Mouse (Mus musculus) heart, embryonic 13.5 days (tissue): ENCODE results near the gene Fgb. TPM values are rescaled to one million over a fixed set of nuclear protein-coding genes. Genes with fewer than 3 reads are reported as not detected.
A peak's percentile ranks its signal among the peaks of the same experiment; 100 is the strongest.

Experiments
- ATAC-seq: fragments of 200-750 bp; cut with Nextera tagmentation; 2 replicates; pipeline ENCODE4 v1.8.0; 2017; ENCODE audit warnings: moderate TSS enrichment; ENCODE audit not compliant: insufficient number of reproducible peaks, low FRiP score, low TSS enrichment; ENCODE audit errors: extremely low read depth
- H3K27ac ChIP-seq: fragments of 300-500 bp; sonication (generic); replicated peaks from 2 replicates; pipeline ENCODE4 v1.5.1; 2015; ENCODE audit warnings: moderate library complexity, mild to moderate bottlenecking, inconsistent platforms
- H3K27me3 ChIP-seq: fragments of 300-500 bp; sonication (generic); replicated peaks from 2 replicates; pipeline ENCODE4 v1.6.1; 2015; ENCODE audit warnings: mild to moderate bottlenecking, inconsistent platforms
- H3K36me3 ChIP-seq: fragments of 300-500 bp; sonication (generic); 2 replicates; pipeline ENCODE4 v1.6.1; 2015; ENCODE audit warnings: mild to moderate bottlenecking, inconsistent platforms
- H3K4me1 ChIP-seq: fragments of 300-500 bp; sonication (generic); 2 replicates; pipeline ENCODE4 v1.6.1; 2015; ENCODE audit warnings: inconsistent platforms
- H3K4me2 ChIP-seq: fragments of 300-500 bp; sonication (generic); 2 replicates; pipeline ENCODE4 v1.6.1; 2015; ENCODE audit warnings: inconsistent platforms, mild to moderate bottlenecking, moderate library complexity
- H3K4me3 ChIP-seq: fragments of 300-500 bp; sonication (generic); 2 replicates; pipeline ENCODE4 v1.5.1; 2015; ENCODE audit warnings: moderate library complexity, mild to moderate bottlenecking, inconsistent platforms
- H3K9ac ChIP-seq: fragments of 300-500 bp; sonication (generic); 2 replicates; pipeline ENCODE4 v1.6.1; 2015; ENCODE audit warnings: inconsistent platforms, mild to moderate bottlenecking, moderate library complexity
- H3K9me3 ChIP-seq: fragments of 300-500 bp; sonication (generic); 2 replicates; pipeline ENCODE4 v1.6.1; 2016; ENCODE audit warnings: inconsistent platforms
- WGBS: fragments of 180-500 bp; shearing (Covaris S2); methylation state at CpG from one replicate; pipeline ENCODE4 v1.1.7; 2015; ENCODE audit warnings: mixed read lengths; 5-methylcytosine and 5-hydroxymethylcytosine counted together
- polyA plus RNA-seq: library from polyadenylated mRNA; unstranded; fragments of >200 nt; fragmentation: Nextera tagmentation; extraction: Ambion mirVana; gene quantifications from 2 replicates; pipeline ENCODE4 v1.2.1, GENCODE M21; 2015

Gene Fgb
- polyA plus RNA-seq, 1 experiment from 2014 or later: 0.82 TPM

DNA sequence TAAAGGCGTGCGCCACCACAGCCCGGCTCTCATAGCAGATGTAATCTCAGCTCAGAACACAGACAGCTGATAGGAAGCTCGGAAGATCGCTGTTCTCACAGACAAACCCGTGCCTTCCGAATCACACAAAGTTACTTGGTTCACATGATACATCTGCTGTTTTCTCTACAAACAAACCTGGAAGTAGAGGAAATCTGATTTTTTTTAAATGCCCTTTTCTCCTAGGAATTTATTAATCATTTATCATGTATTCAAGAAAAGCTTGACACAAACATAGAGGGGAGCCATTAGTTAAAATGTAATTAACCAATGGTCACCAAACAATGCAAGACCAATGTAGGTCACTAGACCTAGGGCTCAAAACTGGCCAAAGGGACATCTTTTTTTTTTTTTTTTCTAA, 44.9 kb downstream of the Fgb start:
- ATAC-seq: no peak
- no peaks in the 10 kb centered on the region for H3K9me3 ChIP-seq
- H3K27me3 ChIP-seq: no peaks in the 10 kb centered on the region
- H3K4me3 ChIP-seq: no peak overlapping the region
- H3K9ac ChIP-seq: no peak overlapping the region
- no peaks in the 10 kb centered on the region for H3K36me3 ChIP-seq
- 83% methylated on average over 7 of the region's 7 CpGs for WGBS
- no peaks in the 10 kb centered on the region for H3K4me1 ChIP-seq
- no peak overlapping the region for H3K27ac ChIP-seq
- H3K4me2 ChIP-seq: no peak overlapping the region

DNA sequence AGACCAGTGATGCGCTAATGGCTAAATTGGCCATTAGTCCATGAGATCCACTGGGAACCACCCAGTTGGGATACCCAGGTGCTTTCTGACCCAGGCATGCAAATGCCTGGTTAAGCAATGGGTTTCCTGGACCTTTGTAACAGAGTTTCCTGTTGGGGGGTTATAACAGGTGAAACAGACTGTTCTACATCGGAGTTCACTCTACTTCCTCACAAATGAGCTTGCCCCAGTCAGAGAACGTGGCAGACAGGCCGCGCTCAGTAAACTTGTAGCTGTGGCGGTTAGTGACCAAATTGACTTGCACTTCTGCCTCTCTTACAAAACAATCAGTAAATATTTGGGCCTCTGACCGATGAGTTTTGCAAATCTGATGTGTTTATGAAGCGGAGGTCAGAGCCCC, 46.6 kb downstream of the Fgb start:
- 88% methylated on average over 8 of the region's 8 CpGs for WGBS
- H3K9me3 ChIP-seq: no peaks in the 10 kb centered on the region
- H3K4me1 ChIP-seq: no peaks in the 10 kb centered on the region
- H3K9ac ChIP-seq: no peak overlapping the region
- no peak overlapping the region for H3K27ac ChIP-seq
- no peak overlapping the region for H3K4me2 ChIP-seq
- no peaks in the 10 kb centered on the region for H3K27me3 ChIP-seq
- no peak for ATAC-seq
- no peaks in the 10 kb centered on the region for H3K36me3 ChIP-seq
- H3K4me3 ChIP-seq: no peak overlapping the region

DNA sequence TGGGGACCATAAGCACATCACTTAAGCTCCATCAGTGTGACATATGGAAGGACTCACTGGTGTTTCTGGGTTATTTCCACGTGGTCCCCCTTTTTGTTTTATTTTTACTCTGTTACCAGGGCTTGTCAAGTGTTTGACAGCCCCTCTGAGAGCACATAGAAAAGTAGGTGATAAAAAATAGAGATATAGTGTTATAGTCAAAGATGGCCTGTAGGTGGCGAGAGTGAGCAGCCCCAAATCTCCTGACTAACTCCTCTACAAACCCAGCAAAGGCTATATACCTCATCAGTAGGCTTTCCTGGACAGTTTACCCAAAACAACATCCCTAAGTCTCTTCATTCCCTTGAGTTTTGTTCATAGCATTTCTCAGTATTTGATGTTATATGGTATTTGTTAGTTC, 47.5 kb downstream of the Fgb start:
- WGBS: 3% methylated on average over 2 of the region's 2 CpGs
- no peaks in the 10 kb centered on the region for H3K36me3 ChIP-seq
- H3K4me2 ChIP-seq: no peak overlapping the region
- H3K27ac ChIP-seq: no peak overlapping the region
- no peaks in the 10 kb centered on the region for H3K27me3 ChIP-seq
- H3K9ac ChIP-seq: no peak overlapping the region
- H3K9me3 ChIP-seq: no peaks in the 10 kb centered on the region
- no peaks in the 10 kb centered on the region for H3K4me1 ChIP-seq
- no peak for ATAC-seq
- no peak overlapping the region for H3K4me3 ChIP-seq

- no peak overlapping the region for H3K4me3 ChIP-seq
- H3K36me3 ChIP-seq: no peaks in the 10 kb centered on the region
- no peak overlapping the region for H3K4me2 ChIP-seq
- H3K4me1 ChIP-seq: peaks cover 8% of the 10 kb centered on the region
- 83% methylated on average over 9 of the region's 9 CpGs for WGBS
- no peak overlapping the region for H3K9ac ChIP-seq
- H3K27me3 ChIP-seq: peaks cover 16% of the 10 kb centered on the region
- no peak overlapping the region for H3K27ac ChIP-seq
- no peak for ATAC-seq
- no peaks in the 10 kb centered on the region for H3K9me3 ChIP-seq
Measured at GRCm38 (mm10) chr3:82999995-83000394, 49.7 kb downstream of the Fgb start.

DNA sequence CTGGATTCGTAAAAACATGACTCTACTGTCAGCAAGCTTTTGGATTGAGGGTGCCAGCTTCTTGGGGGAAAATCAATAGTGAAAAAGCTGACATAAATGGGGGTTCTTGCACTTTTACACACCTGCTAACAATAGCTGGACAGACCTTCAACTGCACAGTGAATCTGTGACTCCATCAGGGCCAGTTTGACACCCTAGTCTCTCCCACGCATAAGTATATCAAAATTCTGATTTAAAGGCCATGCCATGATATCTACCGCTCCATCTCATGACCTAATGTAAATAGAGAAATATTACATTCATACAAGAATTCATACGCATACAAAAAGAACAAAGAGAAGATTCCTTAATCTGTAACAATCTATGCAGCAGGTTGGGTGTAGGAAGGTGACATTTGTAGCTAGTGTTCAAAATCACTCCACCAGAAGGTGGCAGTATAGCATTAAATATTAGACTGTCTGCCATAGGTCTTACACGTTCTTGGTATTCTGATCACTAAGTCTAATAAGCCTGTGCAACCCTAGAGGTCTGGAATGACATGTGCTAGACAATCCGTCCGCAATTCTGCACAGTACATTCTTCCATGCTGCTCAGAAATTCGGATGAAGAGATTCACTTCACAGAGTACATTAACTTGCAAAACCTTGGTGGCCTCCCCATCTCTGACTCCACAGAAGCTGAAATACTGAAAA, 50.7 kb downstream of the Fgb start:
- H3K9ac ChIP-seq: no peak overlapping the region
- no peak overlapping the region for H3K27ac ChIP-seq
- no peak overlapping the region for H3K4me3 ChIP-seq
- H3K27me3 ChIP-seq: peaks cover 25% of the 10 kb centered on the region
- WGBS: 28% methylated on average over 8 of the region's 8 CpGs
- peaks cover 8% of the 10 kb centered on the region for H3K4me1 ChIP-seq
- H3K9me3 ChIP-seq: no peaks in the 10 kb centered on the region
- no peak overlapping the region for H3K4me2 ChIP-seq
- no peaks in the 10 kb centered on the region for H3K36me3 ChIP-seq
- no peak for ATAC-seq

DNA sequence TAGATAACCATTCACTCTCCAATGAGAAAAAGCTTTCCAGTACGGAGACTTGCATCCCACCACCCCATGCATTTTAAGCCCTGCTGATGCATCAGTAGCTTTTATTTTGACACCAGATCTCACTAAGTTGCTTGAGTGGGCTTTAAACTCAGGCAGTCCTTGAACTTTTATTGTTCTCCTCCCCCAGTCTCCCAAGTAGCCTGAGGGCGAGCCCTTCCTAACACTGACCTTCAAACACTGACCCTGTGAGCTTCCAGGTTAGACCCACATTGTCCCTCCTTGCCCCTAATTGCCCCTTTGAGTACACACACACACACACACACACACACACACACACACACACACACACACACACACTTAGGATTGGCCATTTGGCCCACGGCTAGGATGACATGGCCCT, 53.0 kb downstream of the Fgb start:
- Histone ChIP-seq H3K9ac (no peak overlapping the region), H3K36me3 (no peaks in the 10 kb centered on the region), H3K4me1 (peaks cover 8% of the 10 kb centered on the region), H3K27me3 (peaks cover 25% of the 10 kb centered on the region), H3K9me3 (no peaks in the 10 kb centered on the region), H3K27ac (no peak overlapping the region), H3K4me3 (no peak overlapping the region), H3K4me2 (no peak overlapping the region)
- no peak for ATAC-seq
- WGBS: 67% methylated on average over 3 of the region's 3 CpGs

- peaks cover 25% of the 10 kb centered on the region for H3K27me3 ChIP-seq
- peak overlapping the region; percentile 58; the same call in 1 of the 2 replicates for H3K9ac ChIP-seq
- H3K9me3 ChIP-seq: no peaks in the 10 kb centered on the region
- 2% methylated on average over 24 of the region's 24 CpGs for WGBS
- H3K27ac ChIP-seq: no peak overlapping the region
- H3K4me2 ChIP-seq: peak overlapping the region; percentile 71
- H3K4me3 ChIP-seq: peak overlapping the region; percentile 43
- no peak; the same call in 1 of the 2 replicates for ATAC-seq
- H3K36me3 ChIP-seq: no peaks in the 10 kb centered on the region
- H3K4me1 ChIP-seq: peaks cover 8% of the 10 kb centered on the region
Measured at GRCm38 (mm10) chr3:82995368-82995767, 54.3 kb downstream of the Fgb start.

GRCm38 (mm10) chr3:82992956-82993355, 56.7 kb downstream of the Fgb start:
- no peak overlapping the region for H3K4me3 ChIP-seq
- H3K9me3 ChIP-seq: no peaks in the 10 kb centered on the region
- 79% methylated on average over 6 of the region's 6 CpGs for WGBS
- no peak overlapping the region for H3K4me2 ChIP-seq
- no peak overlapping the region for H3K27ac ChIP-seq
- H3K9ac ChIP-seq: no peak overlapping the region
- ATAC-seq: no peak
- no peaks in the 10 kb centered on the region for H3K36me3 ChIP-seq
- H3K27me3 ChIP-seq: peaks cover 25% of the 10 kb centered on the region
- H3K4me1 ChIP-seq: peaks cover 8% of the 10 kb centered on the region

GRCm38 (mm10) chr3:82991963-82992362, 57.7 kb downstream of the Fgb start:
- Histone ChIP-seq H3K36me3 (no peaks in the 10 kb centered on the region), H3K4me3 (no peak overlapping the region), H3K27me3 (peaks cover 24% of the 10 kb centered on the region), H3K9me3 (no peaks in the 10 kb centered on the region), H3K4me1 (peaks cover 8% of the 10 kb centered on the region), H3K9ac (no peak overlapping the region), H3K4me2 (no peak overlapping the region), H3K27ac (no peak overlapping the region)
- WGBS: 75% methylated on average over 12 of the region's 12 CpGs
- no peak for ATAC-seq

Other genes starting within 250 kb of the Fgb start
- gene Rbm46, start 173.4 kb downstream of the Fgb start, polyA plus RNA-seq: 1.9 and 2.5 TPM in 2 replicates
- 0.12 and 0.28 TPM in 2 replicates for gene Lrat, start 145.9 kb downstream of the Fgb start, polyA plus RNA-seq
- 2.9 and 9.8 TPM in 2 replicates for gene Fgg, start 42.1 kb downstream of the Fgb start, polyA plus RNA-seq
- 1.4 and 8.7 TPM in 2 replicates for gene Fga, start 23.8 kb downstream of the Fgb start, polyA plus RNA-seq
- gene Plrg1, start 5.7 kb upstream of the Fgb start, polyA plus RNA-seq: 56.5 and 68.0 TPM in 2 replicates
- gene Dchs2, start 78.1 kb upstream of the Fgb start, polyA plus RNA-seq: 0.08 and 0.23 TPM in 2 replicates